Mouse (Mus musculus) testis, postnatal 14 days (tissue): ENCODE measurements at regions not wholly inside any gene's neighbourhood (a gene's known extent, or its start where the extent isn't known, plus 50 kb on each side); places are given as distances from the start of the nearest gene placed in this dataset.

Experiments used
- DNase-seq: peaks from one replicate; pipeline ENCODE4 v3.0.0; 2021; ENCODE audit warnings: low spot score

DNA sequence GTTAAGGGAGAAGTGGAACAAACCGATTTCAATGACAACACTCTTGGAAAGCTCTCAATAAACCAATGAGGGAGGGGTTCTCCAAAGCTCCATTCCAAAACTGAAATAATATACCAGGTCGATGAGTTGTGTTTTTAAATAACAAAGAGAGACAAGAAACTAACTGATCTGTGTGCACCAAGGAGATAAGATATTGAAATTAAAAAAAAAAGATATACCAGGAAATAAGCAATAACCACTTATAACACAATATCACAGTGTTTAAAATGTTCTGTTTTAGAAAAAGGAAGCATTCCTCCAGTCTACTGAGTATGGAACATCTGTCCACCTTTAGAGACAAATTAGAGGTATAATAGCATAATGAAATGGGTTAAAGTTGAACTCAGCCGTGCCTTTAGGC lies 196.3 kb upstream of the Prdm1 start:
- DNase-seq = no peak

DNA sequence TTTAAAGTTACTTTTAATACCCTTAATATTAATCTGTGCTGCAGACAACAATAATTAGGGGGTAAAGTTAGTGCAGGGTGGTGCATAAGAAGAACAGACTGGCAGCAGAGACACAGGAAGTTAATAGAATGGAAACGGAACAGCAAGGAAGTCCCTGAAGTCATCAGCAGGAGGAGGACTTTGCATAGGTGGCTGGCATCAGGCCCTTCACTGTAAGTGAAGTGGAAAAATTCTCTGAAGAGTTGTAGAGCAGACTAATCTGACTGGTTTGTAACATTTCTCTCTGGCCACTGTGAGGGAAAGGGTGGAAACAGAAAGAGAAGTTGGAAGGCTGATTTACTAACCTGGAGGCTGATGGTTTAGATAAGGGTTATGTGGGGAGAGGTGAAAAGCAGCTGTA lies 195.5 kb upstream of the Prdm1 start:
- no peak for DNase-seq

DNA sequence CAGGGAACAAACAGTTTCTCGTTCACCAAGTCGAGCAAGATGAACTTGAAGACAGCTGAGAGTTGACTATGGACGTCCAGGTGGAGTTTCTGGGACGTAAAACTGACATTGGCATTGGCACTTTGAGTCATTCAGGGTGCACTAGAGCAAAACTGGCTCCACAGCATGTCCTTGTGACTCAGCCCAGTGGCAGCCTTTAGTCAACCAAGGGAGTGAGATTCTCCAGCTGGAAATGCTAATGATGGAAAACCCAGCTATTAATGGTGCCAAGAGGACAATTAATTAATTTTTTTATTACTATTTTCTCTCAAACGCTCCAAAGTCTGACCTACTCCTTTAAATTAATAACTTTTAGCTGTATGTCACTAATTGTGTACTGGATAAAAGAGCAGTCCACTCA lies 195.0 kb upstream of the Prdm1 start:
- no peak for DNase-seq

DNA sequence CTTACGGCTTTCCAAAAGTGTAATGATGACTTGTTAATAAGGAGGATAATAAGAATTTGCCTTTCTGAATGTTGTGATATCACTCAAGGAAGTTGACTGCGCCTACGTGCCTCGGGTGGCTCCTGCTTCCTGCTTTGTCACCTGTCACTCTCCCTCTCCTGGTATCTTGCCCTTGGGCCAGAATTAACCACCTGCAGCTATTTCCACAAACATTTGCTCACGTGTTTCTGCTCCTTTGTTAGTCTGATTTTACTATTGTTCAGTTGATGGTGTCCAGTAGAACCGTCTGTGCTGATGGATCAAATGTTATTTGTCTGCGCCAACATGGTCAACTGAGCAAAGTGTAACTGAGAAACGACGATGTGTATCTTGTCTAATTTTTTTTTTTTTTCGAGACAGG lies 193.4 kb upstream of the Prdm1 start:
- DNase-seq = no peak

DNA sequence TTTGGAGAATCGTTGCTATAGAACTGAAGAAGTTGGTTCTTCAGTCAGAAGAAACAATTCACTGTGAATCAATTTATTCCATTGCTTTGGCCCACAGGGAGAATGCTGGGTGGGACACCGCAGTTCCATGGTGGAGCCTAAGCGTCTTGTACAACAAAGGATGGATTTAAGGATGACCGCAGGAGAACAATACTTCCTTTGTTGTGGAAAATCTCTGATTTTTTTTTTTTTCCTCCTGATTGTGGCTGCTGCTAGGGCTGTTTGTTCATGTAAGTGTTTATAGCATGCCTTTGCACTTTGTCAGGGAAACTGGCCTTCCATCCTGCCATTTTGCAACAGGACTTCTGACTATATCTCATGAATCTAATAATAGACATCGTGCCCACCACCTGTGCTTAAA lies 188.3 kb upstream of the Prdm1 start:
- DNase-seq = no peak

DNA sequence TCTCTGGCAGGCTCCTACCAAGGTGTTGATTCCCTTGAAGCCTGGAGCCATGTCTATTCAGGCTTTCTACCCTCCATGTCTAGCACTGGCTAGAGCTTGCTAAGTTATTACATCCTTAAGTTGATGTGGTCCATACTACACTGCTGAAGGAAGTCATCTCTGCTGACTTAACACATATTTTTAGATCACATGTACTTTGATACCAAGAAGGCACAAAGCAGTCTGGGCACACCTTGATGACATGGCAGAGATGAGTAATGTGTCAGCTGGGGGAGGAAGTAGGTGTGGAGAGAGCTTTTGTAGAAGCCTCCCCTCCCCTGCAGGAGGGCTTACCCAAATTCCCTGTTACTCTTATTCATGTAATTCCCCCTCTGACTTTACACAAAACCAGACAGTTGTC lies 187.6 kb upstream of the Prdm1 start:
- no peak for DNase-seq

DNA sequence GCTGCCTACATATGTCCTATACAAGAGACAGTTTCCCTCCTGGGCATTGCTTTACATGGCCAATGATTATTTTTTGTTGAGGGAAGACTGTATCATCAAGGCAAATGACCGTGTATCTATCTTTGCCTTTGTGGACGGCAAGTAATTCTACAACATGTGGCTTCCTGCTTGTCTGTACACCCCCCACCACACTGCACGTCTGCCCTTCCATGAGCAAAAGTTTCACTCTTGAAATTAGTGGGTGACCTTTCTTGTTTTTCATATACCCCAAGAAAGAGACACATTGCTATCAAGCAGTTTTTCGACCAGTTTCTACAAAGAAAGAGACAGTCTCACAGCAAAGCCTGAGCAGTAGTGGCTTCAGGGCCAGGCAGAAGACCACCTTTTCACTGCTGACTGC lies 180.5 kb upstream of the Prdm1 start:
- no peak for DNase-seq

DNA sequence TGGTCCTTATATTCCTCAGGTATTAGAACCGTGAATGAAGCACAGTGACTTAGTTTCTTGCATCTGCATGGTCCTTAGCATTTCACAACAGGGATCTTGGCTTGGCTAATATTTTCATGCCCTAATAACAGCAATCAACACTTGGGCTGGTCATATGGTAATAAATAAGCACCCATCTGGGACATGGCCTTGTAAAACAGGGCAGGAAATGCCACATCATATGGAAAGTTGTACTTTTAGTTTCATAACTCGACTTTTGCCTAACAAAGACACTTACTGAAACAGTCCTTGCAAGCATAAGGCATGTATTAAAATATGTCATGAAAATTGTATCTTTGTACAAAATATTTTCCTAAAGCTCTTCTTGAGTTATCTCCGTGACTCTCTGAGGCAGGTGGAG lies 175.8 kb upstream of the Prdm1 start:
- no peak for DNase-seq

DNA sequence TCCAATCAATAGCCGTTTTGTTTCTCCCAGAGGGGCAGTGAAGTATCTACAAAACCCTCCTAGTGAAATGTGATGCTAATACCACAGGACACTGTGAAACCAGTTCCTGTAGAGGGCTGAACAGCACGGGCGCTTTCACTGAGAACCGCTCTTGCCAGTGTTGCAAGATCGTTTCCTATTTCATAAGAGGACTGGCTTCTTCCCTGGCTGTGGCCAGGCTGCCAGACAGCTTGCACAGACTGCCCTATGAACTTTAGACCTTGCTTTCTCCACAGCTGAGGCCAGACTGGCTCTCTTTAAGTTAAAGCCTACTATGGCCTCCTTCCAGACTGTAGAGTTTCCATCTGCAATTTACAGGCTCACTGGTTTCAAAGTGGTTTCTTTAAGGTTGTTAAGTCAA lies 173.8 kb upstream of the Prdm1 start:
- DNase-seq = no peak

DNA sequence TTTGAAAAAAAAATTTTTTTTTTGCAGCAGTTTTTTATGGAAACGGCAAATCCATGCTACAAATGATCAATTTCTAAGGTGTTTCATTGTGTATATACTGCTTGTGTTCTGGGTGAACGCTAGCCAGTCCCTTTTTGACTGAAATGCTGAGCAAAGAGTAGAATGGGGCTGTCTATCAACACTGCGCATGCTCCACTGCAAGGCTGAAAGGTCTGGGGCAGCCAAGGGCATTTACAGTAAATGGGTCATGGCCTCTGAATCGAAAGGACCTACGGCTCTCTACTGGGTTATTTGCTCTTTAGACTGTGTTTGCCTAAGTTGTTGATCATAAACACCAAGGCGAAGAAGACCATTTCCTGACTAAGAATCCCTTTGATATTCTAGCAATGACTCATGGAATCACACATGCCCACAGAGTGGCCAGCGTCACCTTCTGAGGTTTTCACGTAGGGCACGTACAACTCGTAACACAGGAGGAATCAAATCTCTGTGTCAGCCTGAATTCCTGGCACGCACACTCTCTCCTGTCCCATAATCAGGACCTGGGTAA lies 171.8 kb upstream of the Prdm1 start:
- DNase-seq = no peak

DNA sequence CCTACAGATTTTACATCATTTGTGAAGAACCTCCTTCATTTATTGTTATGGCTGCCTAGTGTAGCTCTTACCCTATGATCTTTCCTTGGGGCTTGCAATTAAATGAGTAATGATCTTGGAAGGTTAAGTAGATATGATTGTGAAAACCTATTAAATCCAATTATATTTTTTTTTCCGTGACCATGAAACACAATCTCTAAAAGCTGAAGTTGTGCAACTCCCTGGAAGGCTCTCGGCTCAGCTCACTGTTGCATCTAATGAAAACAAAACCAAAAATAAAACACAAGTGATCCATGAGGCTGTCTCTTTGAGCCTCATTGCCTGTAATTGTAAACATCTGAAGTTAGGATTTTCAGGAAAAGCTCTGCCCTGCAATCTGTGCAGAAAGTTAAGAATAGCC lies 169.7 kb upstream of the Prdm1 start:
- DNase-seq = no peak

DNA sequence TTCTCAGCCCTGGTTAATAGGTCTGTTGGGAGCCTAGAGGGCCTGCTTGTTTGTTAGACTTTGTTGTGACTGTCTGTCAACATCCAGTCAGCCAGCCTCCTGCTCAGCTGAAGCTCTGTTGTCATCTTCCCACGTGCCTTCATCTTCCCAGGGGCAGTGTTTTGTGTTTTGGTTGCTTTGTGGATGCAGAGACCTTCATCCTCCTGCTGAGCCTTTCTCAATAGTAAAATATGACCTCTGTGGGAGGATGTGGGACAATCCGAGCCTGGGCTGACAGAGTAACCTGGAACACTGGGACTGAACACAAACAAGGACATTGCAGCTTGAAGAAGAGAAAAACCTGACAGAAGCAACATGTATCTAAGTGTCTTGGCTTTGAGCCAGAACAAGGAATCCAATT lies 168.7 kb upstream of the Prdm1 start:
- DNase-seq = no peak

DNA sequence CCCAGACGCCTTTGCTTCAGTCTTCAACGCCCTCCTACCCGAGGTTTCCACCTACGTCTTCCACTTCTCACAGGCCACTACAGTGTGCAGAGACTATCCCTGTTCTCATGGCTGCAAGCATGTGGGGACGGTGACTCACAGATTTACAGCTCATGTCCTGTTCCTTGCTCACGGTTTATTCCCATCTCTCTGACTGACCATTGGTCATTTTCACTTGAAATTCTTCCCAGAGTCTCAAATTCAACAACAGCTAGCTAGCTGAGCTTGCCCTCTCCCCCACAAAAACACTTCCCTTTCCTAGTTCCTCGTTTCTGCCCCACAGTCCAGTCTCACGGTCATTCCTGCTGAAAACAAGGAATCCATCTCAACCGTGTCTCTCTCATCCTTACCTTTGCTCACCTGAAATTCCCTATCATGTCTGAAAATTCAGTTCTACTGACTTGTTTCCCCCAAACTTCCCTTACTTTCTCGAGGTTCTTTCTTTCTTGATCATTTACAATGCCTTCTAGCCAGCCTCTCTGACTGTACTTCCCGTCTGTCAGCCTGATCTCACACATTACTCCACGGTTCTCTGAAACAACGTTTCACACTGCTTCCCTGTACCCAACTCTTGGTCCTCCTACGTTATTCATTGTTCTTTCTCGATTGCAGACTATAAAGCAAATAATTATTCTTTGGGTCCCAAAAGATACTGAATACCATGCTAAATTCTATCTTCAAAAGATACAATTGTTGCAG lies 163.5 kb upstream of the Prdm1 start:
- DNase-seq = no peak

DNA sequence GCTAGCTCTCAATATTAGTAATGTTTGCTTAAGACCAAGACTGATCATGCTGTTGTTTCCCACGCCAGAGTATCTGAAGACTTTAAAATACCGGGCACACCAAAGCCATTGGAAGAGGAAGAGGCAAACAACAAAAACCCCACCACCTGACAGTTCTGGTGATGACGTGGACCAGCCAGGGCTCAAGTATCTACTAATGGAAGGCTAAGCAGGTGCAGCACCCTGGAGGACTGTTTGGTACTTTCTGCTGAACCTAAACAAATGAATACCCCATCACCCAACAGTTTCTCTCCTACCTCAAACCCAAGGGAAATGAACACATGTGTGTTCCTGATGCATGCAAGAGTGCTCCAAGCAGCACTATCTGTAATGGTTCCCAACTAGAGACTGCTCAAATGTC lies 160.3 kb upstream of the Prdm1 start:
- no peak for DNase-seq

DNA sequence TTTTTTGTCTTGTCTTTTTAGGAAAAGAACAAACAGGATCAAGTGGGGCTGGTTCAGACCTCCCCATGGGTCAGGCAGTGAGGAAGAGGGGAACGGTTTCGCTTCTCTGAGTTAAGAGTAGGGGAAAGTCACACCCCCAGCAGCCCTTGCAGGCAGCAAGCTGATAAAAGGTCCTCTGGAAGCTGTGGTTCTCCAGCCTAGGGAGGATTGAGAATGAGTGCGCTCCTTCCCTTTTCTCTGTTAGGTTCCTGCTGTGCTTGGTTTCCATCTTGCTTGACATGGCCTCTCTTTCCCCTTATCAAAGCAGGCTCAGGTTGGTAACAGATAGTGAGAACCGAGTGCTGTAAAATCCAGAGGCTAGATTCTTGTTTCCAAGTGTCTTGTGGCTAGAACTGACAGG lies 157.8 kb upstream of the Prdm1 start:
- DNase-seq = no peak

DNA sequence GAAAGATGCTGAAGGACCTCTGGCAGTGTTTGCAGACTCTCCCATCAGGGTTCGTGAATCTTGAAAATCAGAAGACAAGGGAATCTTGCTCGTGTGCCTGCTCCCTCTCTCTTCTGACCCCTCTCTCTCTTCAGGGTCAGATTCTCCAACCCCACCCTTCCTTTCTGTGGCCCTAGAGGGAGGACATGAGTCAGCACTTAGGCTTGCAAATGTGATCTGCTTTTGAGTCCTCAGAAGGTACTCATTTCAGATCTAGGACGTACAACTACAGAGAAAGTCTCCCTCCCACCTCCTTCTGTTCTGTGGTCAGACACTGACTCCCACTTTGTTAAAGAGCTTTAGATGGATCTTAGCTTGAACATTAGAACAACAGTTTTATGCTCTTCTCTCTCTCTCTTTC lies 156.9 kb upstream of the Prdm1 start:
- DNase-seq = no peak

DNA sequence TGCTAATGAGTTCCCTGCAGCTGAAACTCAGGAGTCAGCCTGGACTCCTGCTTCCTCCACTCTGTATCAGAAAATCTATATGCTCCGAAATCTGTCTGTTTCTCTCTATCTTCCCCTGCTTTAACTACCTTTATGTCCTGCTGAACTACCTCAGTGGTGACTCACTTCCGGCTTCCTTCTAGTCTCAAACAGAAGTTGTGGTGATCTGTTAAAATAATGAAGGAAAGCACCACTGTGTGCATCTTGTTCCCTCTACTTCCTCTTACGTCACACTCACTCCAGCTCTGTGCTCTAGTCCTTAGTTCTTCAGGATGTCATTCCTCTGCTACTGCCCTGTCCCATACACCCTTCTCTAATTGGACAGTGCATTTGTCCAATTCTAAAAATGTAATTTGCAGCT lies 148.2 kb upstream of the Prdm1 start:
- DNase-seq = no peak

DNA sequence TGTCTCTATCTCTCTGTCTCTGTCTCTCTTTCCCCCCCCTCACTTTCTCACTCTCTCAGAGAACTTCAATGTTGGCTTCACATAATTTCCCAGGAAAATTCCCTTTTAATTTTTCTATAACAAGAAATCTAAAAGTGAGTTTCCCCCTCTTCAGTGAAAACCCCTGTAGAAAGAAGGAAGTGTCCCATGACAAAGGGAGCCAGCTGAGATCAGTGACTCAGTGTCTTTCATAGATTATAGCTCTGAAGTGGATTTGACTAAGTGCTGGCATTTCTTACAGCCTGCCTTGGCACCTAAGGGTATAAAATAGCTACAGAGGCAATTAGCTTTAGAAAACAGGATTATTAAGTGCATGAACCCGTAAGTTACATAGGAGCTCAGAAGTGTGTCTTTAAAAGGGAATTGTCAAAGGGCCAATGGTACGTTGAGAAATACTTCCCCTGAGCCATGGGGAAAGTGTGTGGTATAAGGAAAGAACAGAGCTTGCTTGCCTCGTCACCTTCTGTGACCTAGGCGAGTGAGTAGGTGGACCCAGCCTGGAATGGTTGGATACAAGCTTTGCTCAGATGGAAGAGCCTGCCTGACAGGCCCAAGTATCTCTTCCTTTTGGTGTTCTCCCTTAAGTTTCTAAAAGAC lies 137.3 kb upstream of the Prdm1 start:
- DNase-seq = no peak

DNA sequence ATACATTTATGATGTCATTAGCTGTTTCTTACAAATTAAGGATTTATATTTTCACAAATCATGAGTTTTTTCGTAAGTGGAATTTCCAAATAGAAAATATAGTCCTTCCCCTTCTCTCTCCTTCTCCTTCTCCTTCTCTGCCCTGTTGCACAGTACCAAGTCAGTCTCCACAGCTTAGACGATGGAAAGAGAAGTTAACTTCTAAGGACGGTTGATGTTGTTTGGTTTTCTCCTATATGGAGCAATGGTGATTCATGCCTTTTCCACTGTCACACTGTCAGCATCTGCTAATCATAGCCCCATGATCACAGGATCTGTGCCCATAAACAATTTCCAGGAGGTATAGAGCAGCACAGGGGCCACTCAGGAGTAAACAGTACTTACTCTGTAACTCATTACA lies 131.2 kb upstream of the Prdm1 start:
- DNase-seq = no peak

DNA sequence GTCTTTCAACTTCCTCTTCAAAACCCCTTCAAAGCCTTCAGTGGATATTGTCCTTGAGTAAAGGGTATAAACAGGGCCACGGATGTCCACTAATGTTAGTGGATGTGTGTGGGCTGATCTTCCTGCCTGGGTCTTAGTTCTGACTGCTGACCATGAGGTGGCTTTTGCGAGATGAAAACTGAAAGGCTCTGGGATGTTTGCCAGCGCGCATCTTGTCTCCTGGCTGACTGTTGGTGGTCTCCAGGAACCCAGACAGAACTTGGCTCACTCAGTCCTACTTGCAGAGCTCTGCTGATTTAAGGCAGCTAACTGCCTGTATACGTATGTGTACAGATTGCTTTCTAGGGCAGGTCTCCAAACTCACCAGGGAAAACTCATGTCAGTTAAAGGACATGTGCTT lies 125.5 kb upstream of the Prdm1 start:
- DNase-seq = no peak

DNA sequence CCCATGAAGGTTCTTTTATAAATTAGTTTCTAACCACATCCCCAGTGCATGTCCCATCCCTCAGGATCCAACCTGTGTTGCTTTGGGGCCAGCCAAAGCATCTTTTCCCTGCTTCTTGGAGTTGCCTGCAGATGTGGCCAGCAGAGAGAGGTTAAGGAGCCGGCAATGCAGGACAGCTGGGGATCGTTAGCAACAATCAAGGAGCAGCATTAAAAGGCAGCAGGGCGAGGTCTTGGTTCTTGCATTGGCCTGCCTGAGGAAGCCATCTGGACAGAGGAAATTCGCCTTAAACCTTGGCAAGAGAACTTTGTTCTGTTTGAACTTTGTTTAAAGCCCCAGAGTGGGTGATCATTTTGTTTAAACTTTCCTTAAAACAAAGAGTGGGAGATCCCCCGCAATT lies 118.7 kb upstream of the Prdm1 start:
- DNase-seq = peak; percentile 5

DNA sequence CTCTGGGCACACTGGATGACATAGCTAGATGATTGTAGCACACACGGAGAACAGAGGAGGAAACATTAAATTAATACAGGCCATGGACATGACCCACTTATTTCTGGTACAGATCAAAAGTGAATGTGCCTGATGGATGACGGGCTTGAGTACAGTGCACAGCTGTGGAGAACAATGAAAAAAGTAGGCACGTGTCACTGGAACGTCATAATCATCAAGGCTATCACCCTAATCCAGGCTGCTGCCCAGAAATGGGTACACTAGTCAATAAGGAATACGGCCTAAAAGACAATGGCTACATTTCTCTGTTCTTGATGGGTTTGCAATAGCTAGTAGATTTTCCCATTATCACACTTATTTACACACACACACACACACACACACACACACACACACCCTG lies 118.3 kb upstream of the Prdm1 start:
- DNase-seq = no peak

DNA sequence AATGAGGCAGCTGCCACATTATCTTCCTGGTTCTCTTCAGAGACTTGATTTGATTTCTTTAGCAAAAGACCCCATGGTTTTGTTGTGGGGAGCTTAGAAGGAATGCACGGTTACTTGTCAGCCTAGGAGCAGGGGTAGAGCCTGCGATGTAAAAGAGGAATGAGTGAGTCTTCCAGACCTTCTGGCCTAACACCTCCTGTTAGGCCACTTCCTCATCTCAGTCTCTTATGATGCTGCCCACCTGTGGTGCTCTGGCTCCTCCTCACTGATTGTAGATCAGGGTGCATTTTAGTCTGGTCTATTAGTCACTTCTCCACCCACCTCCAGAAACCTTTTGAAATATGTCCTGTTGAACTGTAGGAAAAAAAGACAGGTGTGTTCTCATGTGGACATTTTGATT lies 113.3 kb upstream of the Prdm1 start:
- no peak for DNase-seq

DNA sequence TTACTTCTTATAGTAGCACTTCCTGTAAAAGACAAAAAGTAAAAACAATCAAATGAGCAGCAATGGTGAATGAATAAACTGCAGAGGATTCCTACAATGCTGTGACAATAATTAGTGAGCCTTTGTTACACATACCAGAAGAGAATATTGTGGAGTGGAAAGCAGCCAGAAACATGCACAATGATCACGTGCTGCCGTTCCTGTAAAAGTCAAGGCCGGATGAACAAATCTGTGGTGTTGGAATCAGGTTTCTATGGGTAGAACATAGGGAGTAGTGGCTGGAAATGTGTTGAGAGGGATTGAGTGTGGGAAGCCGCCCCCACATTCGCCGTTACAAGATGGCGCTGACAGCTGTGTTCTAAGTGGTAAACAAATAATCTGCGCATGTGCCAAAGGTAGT lies 112.3 kb upstream of the Prdm1 start:
- DNase-seq = no peak
